Mouse (Mus musculus) spleen, postnatal 4 days (tissue): ENCODE results near the gene Hist1h2ap.
A peak's percentile ranks its signal among the peaks of the same experiment; 100 is the strongest.
"Not testable (repeated sequence)": the region's sequence is repeated elsewhere in the genome, so short reads cannot be mapped to it uniquely, and the experiment has no call there.

Experiments
- DNase-seq, 2 experiments: peaks; one replicate each; pipeline ENCODE4 v3.0.0; 2022; ENCODE audit warnings: low spot score in 2 of 2

Gene Hist1h2ap

GRCm38 (mm10) chr13:21833461-21833860, at the start of gene Hist1h2ap, which contains the start of gene Hist1h2br:
Hist1h2ap (minus strand) TSS chr13:21833507.
Hist1h2br (plus strand) TSS chr13:21833743.
- not testable (repeated sequence) for DNase-seq

- DNase-seq: peak; percentile 42 to 65
Observed at GRCm38 (mm10) chr13:21882760-21883405, 49.6 kb upstream of the Hist1h2ap start.

- peak; percentile 39 to 69 for DNase-seq
Observed at GRCm38 (mm10) chr13:21881878-21882669, 48.8 kb upstream of the Hist1h2ap start.

GRCm38 (mm10) chr13:21880735-21881134, 47.4 kb upstream of the Hist1h2ap start:
- no peak for DNase-seq

GRCm38 (mm10) chr13:21865503-21865902, 32.2 kb upstream of the Hist1h2ap start:
- not testable (repeated sequence) for DNase-seq

- no peak for DNase-seq
Observed at GRCm38 (mm10) chr13:21861608-21862007, 28.3 kb upstream of the Hist1h2ap start.

- peak in 1 of 2 experiments; percentile 30 for DNase-seq
Observed at GRCm38 (mm10) chr13:21855698-21856162, 22.4 kb upstream of the Hist1h2ap start.

- DNase-seq: peak; percentile 71 to 85
Observed at GRCm38 (mm10) chr13:21855146-21855545, 21.8 kb upstream of the Hist1h2ap start.

- DNase-seq: no peak
Observed at GRCm38 (mm10) chr13:21852215-21852945, 19.1 kb upstream of the Hist1h2ap start.

- DNase-seq: not testable (repeated sequence)
Observed at GRCm38 (mm10) chr13:21850696-21851095, 17.4 kb upstream of the Hist1h2ap start.

GRCm38 (mm10) chr13:21847883-21848282, 14.6 kb upstream of the Hist1h2ap start:
- DNase-seq: no peak

- DNase-seq: not testable (repeated sequence)
Observed at GRCm38 (mm10) chr13:21846356-21846755, 13.0 kb upstream of the Hist1h2ap start.

GRCm38 (mm10) chr13:21840508-21840907, 7.2 kb upstream of the Hist1h2ap start:
- not testable (repeated sequence) for DNase-seq

GRCm38 (mm10) chr13:21831418-21832394, 1.6 kb downstream of the Hist1h2ap start, which contains the start of gene Hist1h4n:
Hist1h4n (minus strand) TSS chr13:21832196.
- DNase-seq: peak; percentile 42 to 73

- DNase-seq: peak in 1 of 2 experiments; percentile 62
Observed at GRCm38 (mm10) chr13:21830344-21830743, 3.0 kb downstream of the Hist1h2ap start.

GRCm38 (mm10) chr13:21828511-21828910, 4.8 kb downstream of the Hist1h2ap start:
- DNase-seq: peak in 1 of 2 experiments; percentile 35

- not testable (repeated sequence) for DNase-seq
Observed at GRCm38 (mm10) chr13:21820082-21820890, 13.0 kb downstream of the Hist1h2ap start.

GRCm38 (mm10) chr13:21812092-21812491, 21.2 kb downstream of the Hist1h2ap start:
- DNase-seq: peak; percentile 26 to 59

- DNase-seq: peak; percentile 64 to 78
Observed at GRCm38 (mm10) chr13:21811539-21811938, 21.8 kb downstream of the Hist1h2ap start, which contains the start of gene Hist1h4m. Hist1h4m (plus strand) TSS chr13:21811746.

GRCm38 (mm10) chr13:21811074-21811473, 22.2 kb downstream of the Hist1h2ap start:
- DNase-seq: not testable (repeated sequence)
